Mouse (Mus musculus): Measurements from ENCODE around the gene Rfx5. TPM values are rescaled to one million over a fixed set of nuclear protein-coding genes. Genes with fewer than 3 reads are reported as not detected.
"Not testable (repeated sequence)": the region's sequence is repeated elsewhere in the genome, so short reads cannot be mapped to it uniquely, and the experiment has no call there.

Gene Rfx5
- polyA plus RNA-seq, 1 experiment from 2014 or later = 8.4 TPM

GRCm38 (mm10) chr3:94942211-94942967, 11.5 kb upstream of the Rfx5 start:
- H3K9me3 ChIP-seq; H3K36me3 ChIP-seq; H3K4me3 ChIP-seq; H3K27me3 ChIP-seq; H3K4me1 ChIP-seq; H3K27ac ChIP-seq (replicated peaks); H3K4me2 ChIP-seq (replicated peaks); H3K9ac ChIP-seq (replicated peaks); ATAC-seq (ENCODE audit: low FRiP score, low read depth): not testable (repeated sequence)
- 91% methylated on average over 9 of the region's 9 CpGs for WGBS

- H3K9me3 ChIP-seq; H3K4me3 ChIP-seq; H3K9ac ChIP-seq (replicated peaks); H3K4me1 ChIP-seq; H3K27me3 ChIP-seq; H3K27ac ChIP-seq (replicated peaks); ATAC-seq (ENCODE audit: low FRiP score, low read depth); H3K36me3 ChIP-seq; H3K4me2 ChIP-seq (replicated peaks): not testable (repeated sequence)
- WGBS = 29% methylated on average over 4 of the region's 4 CpGs
Measured at GRCm38 (mm10) chr3:94943706-94944105, 10.2 kb upstream of the Rfx5 start.

- WGBS = 72% methylated on average over 3 of the region's 3 CpGs
Measured at GRCm38 (mm10) chr3:94948066-94948614, 5.7 kb upstream of the Rfx5 start.

GRCm38 (mm10) chr3:94949645-94950044, 4.2 kb upstream of the Rfx5 start:
- WGBS = 87% methylated on average over 3 of the region's 3 CpGs
- ATAC-seq (ENCODE audit: low FRiP score, low read depth) = no peak

More at GRCm38 (mm10) chr3:94948066-94948614, 5.7 kb upstream of the Rfx5 start:
- Histone ChIP-seq H3K27me3 (0 out of 2 replicates have a peak, but pooled peaks cover 2% of the 10 kb centered on the region), H3K4me2 (replicated peaks) (no peak overlapping the region), H3K4me1 (peaks cover 5% of the 10 kb centered on the region; the same call in 1 of the 2 replicates), H3K9me3 (no peaks in the 10 kb centered on the region), H3K27ac (replicated peaks) (no peak overlapping the region), H3K4me3 (no peak overlapping the region), H3K9ac (replicated peaks) (no peak overlapping the region), H3K36me3 (no peaks in the 10 kb centered on the region)
- ATAC-seq (ENCODE audit: low FRiP score, low read depth) = no peak

GRCm38 (mm10) chr3:94952806-94953205, 1.1 kb upstream of the Rfx5 start:
- peaks cover 15% of the 10 kb centered on the region for H3K4me1 ChIP-seq
- H3K9me3 ChIP-seq = no peaks in the 10 kb centered on the region
- no peak overlapping the region for H3K9ac ChIP-seq (replicated peaks)
- H3K27me3 ChIP-seq = 0 out of 2 replicates have a peak, but pooled peaks cover 2% of the 10 kb centered on the region
- peak overlapping the region; percentile 69 for H3K4me2 ChIP-seq (replicated peaks)
- peaks cover 23% of the 10 kb centered on the region for H3K36me3 ChIP-seq
- no peak for ATAC-seq (ENCODE audit: low FRiP score, low read depth)
- WGBS = 71% methylated on average over 5 of the region's 5 CpGs
- H3K4me3 ChIP-seq = no peak overlapping the region
- H3K27ac ChIP-seq (replicated peaks) = no peak overlapping the region

More at GRCm38 (mm10) chr3:94949645-94950044, 4.2 kb upstream of the Rfx5 start:
- no peak overlapping the region for H3K4me3 ChIP-seq
- no peak overlapping the region for H3K9ac ChIP-seq (replicated peaks)
- H3K27me3 ChIP-seq = 0 out of 2 replicates have a peak, but pooled peaks cover 2% of the 10 kb centered on the region
- H3K27ac ChIP-seq (replicated peaks) = no peak overlapping the region
- no peak overlapping the region for H3K4me2 ChIP-seq (replicated peaks)
- no peaks in the 10 kb centered on the region for H3K36me3 ChIP-seq
- H3K9me3 ChIP-seq = no peaks in the 10 kb centered on the region
- peaks cover 8% of the 10 kb centered on the region for H3K4me1 ChIP-seq

- Histone ChIP-seq H3K27ac (replicated peaks) (peak overlapping the region; percentile 91), H3K4me2 (replicated peaks) (peak overlapping the region; percentile 69), H3K4me1 (peaks cover 15% of the 10 kb centered on the region), H3K9me3 (no peaks in the 10 kb centered on the region), H3K4me3 (peak overlapping the region; percentile 67), H3K36me3 (peaks cover 28% of the 10 kb centered on the region), H3K27me3 (0 out of 2 replicates have a peak, but pooled peaks cover 2% of the 10 kb centered on the region), H3K9ac (replicated peaks) (peak overlapping the region; percentile 40)
- 16% methylated on average over 9 of the region's 9 CpGs for WGBS
- no peak; the same call in 1 of the 2 replicates for ATAC-seq (ENCODE audit: low FRiP score, low read depth)
Measured at GRCm38 (mm10) chr3:94953384-94953763, 501 bp upstream of the Rfx5 start.

GRCm38 (mm10) chr3:94958295-94958694, 4.4 kb downstream of the Rfx5 start:
- no peak overlapping the region for H3K4me2 ChIP-seq (replicated peaks)
- no peak overlapping the region for H3K27ac ChIP-seq (replicated peaks)
- no peak overlapping the region for H3K4me3 ChIP-seq
- ATAC-seq (ENCODE audit: low FRiP score, low read depth) = no peak
- peaks cover 35% of the 10 kb centered on the region for H3K36me3 ChIP-seq
- no peak overlapping the region for H3K9ac ChIP-seq (replicated peaks)
- H3K4me1 ChIP-seq = peaks cover 15% of the 10 kb centered on the region
- H3K9me3 ChIP-seq = no peaks in the 10 kb centered on the region
- H3K27me3 ChIP-seq = no peaks in the 10 kb centered on the region
- WGBS = 90% methylated on average over 8 of the region's 8 CpGs

GRCm38 (mm10) chr3:94959871-94960270, 6.0 kb downstream of the Rfx5 start:
- H3K36me3 ChIP-seq = peaks cover 35% of the 10 kb centered on the region
- H3K9ac ChIP-seq (replicated peaks) = no peak overlapping the region
- H3K4me1 ChIP-seq = peaks cover 10% of the 10 kb centered on the region
- 49% methylated on average over 8 of the region's 8 CpGs for WGBS
- ATAC-seq (ENCODE audit: low FRiP score, low read depth) = no peak
- no peak overlapping the region for H3K27ac ChIP-seq (replicated peaks)
- H3K27me3 ChIP-seq = no peaks in the 10 kb centered on the region
- no peaks in the 10 kb centered on the region for H3K9me3 ChIP-seq
- H3K4me2 ChIP-seq (replicated peaks) = no peak overlapping the region
- H3K4me3 ChIP-seq = no peak overlapping the region

- WGBS = 56% methylated on average over 5 of the region's 5 CpGs
- Histone ChIP-seq H3K27me3 (no peaks in the 10 kb centered on the region), H3K4me3 (no peak overlapping the region), H3K27ac (replicated peaks) (no peak overlapping the region), H3K4me1 (peaks cover 5% of the 10 kb centered on the region; the same call in 1 of the 2 replicates), H3K4me2 (replicated peaks) (no peak overlapping the region), H3K9ac (replicated peaks) (no peak overlapping the region), H3K9me3 (no peaks in the 10 kb centered on the region), H3K36me3 (peaks cover 35% of the 10 kb centered on the region)
- ATAC-seq (ENCODE audit: low FRiP score, low read depth) = no peak
Measured at GRCm38 (mm10) chr3:94960322-94960721, 6.4 kb downstream of the Rfx5 start.

GRCm38 (mm10) chr3:94964989-94965388, 11.1 kb downstream of the Rfx5 start:
- no peak overlapping the region for H3K27ac ChIP-seq (replicated peaks)
- H3K4me3 ChIP-seq = no peak overlapping the region
- ATAC-seq (ENCODE audit: low FRiP score, low read depth) = no peak
- no peaks in the 10 kb centered on the region for H3K36me3 ChIP-seq
- no peaks in the 10 kb centered on the region for H3K27me3 ChIP-seq
- WGBS = 94% methylated on average over 1 of the region's 1 CpGs
- H3K9ac ChIP-seq (replicated peaks) = no peak overlapping the region
- no peak overlapping the region for H3K4me2 ChIP-seq (replicated peaks)
- H3K4me1 ChIP-seq = 0 out of 2 replicates have a peak, but pooled peaks cover 5% of the 10 kb centered on the region
- no peaks in the 10 kb centered on the region for H3K9me3 ChIP-seq

GRCm38 (mm10) chr3:94965878-94966277, 12.0 kb downstream of the Rfx5 start:
- Histone ChIP-seq H3K4me2 (replicated peaks) (no peak overlapping the region), H3K4me3 (no peak overlapping the region), H3K9ac (replicated peaks) (no peak overlapping the region), H3K4me1 (no peaks in the 10 kb centered on the region), H3K36me3 (no peaks in the 10 kb centered on the region), H3K9me3 (no peaks in the 10 kb centered on the region), H3K27ac (replicated peaks) (no peak overlapping the region), H3K27me3 (no peaks in the 10 kb centered on the region)
- ATAC-seq (ENCODE audit: low FRiP score, low read depth) = no peak
- 67% methylated on average over 1 of the region's 1 CpGs for WGBS

- no peak for ATAC-seq (ENCODE audit: low FRiP score, low read depth)
- Histone ChIP-seq H3K4me2 (replicated peaks) (no peak overlapping the region), H3K9me3 (no peaks in the 10 kb centered on the region), H3K27ac (replicated peaks) (no peak overlapping the region), H3K9ac (replicated peaks) (no peak overlapping the region), H3K4me1 (peaks cover 14% of the 10 kb centered on the region), H3K4me3 (no peak overlapping the region), H3K27me3 (no peaks in the 10 kb centered on the region), H3K36me3 (peaks cover 6% of the 10 kb centered on the region; the same call in 1 of the 2 replicates)
- WGBS = 83% methylated on average over 3 of the region's 3 CpGs
Measured at GRCm38 (mm10) chr3:94972552-94972951, 18.7 kb downstream of the Rfx5 start.

Measured in midbrain, embryonic 12.5 days (tissue).